Mouse (Mus musculus) kidney, embryonic 16.5 days (tissue): ENCODE measurements around the gene Tceal9. TPM values are rescaled to one million over a fixed set of nuclear protein-coding genes. Genes with fewer than 3 reads are reported as not detected.
"Not testable (repeated sequence)": the region's sequence is repeated elsewhere in the genome, so short reads cannot be mapped to it uniquely, and the experiment has no call there.

Experiments
- ATAC-seq: fragments of 200-750 bp; cut with Nextera tagmentation; 2 replicates; pipeline ENCODE4 v1.8.0; 2017; ENCODE audit warnings: moderate TSS enrichment; ENCODE audit not compliant: low FRiP score, low TSS enrichment
- H3K27ac ChIP-seq: fragments of 300-500 bp; sonication (generic); 2 replicates; pipeline ENCODE4 v1.5.1; 2014; ENCODE audit warnings: low read length
- H3K27me3 ChIP-seq: fragments of 300-500 bp; sonication (generic); 2 replicates; pipeline ENCODE4 v1.6.1; 2014; ENCODE audit warnings: low read length, control low read depth, mixed read lengths; ENCODE audit not compliant: insufficient read depth
- H3K36me3 ChIP-seq: fragments of 300-500 bp; sonication (generic); 2 replicates; pipeline ENCODE4 v1.6.1; 2014; ENCODE audit warnings: low read length, control low read depth, mixed read lengths; ENCODE audit not compliant: insufficient read depth
- H3K4me1 ChIP-seq: fragments of 300-500 bp; sonication (generic); 2 replicates; pipeline ENCODE4 v1.6.1; 2014; ENCODE audit warnings: low read length, control low read depth, mixed read lengths; ENCODE audit not compliant: insufficient read depth
- H3K4me2 ChIP-seq: fragments of 300-500 bp; sonication (generic); replicated peaks from 2 replicates; pipeline ENCODE4 v1.6.1; 2014; ENCODE audit warnings: low read depth, low read length
- H3K4me3 ChIP-seq: fragments of 300-500 bp; sonication (generic); 2 replicates; pipeline ENCODE4 v1.5.1; 2014; ENCODE audit warnings: mild to moderate bottlenecking, low read length
- H3K9ac ChIP-seq: fragments of 300-500 bp; sonication (generic); replicated peaks from 2 replicates; pipeline ENCODE4 v1.6.1; 2014; ENCODE audit warnings: low read length
- H3K9me3 ChIP-seq: fragments of 300-500 bp; sonication (generic); 2 replicates; pipeline ENCODE4 v1.6.1; 2016; ENCODE audit warnings: low read length, control low read depth
- WGBS: fragments of 180-500 bp; shearing (Covaris S2); extraction: QIAGEN DNeasy Blood & Tissue Kit; methylation state at CpG from one replicate; pipeline ENCODE4 v1.1.7; 2014; 5-methylcytosine and 5-hydroxymethylcytosine counted together
- polyA plus RNA-seq: library from polyadenylated mRNA; unstranded; fragments of >200 nt; fragmentation: Nextera tagmentation; extraction: Ambion mirVana; gene quantifications from 2 replicates; pipeline ENCODE4 v1.2.1, GENCODE M21; 2015

Tceal9 gene
- 471 and 473 TPM in 2 replicates for polyA plus RNA-seq

GRCm38 (mm10) chrX:136244574-136245229, at the start of gene Tceal9:
Gene Tceal9 (plus strand): TSS chrX:136245079.
- ATAC-seq, result peak; percentile 95
- 17% methylated on average over 20 of the region's 20 CpGs for WGBS
- Histone ChIP-seq H3K9ac (peak within 1 kb of the TSS; percentile 84), H3K4me1 (no peaks in the 10 kb centered on the region), H3K9me3 (no peaks in the 10 kb centered on the region), H3K27me3 (peaks cover 5% of the 10 kb centered on the region; the same call in 1 of the 2 replicates), H3K4me3 (peak within 1 kb of the TSS; percentile 67), H3K36me3 (peaks cover 7% of the 10 kb centered on the region; the same call in 1 of the 2 replicates), H3K27ac (peak within 1 kb of the TSS; percentile 85), H3K4me2 (peak within 1 kb of the TSS; percentile 47)

DNA sequence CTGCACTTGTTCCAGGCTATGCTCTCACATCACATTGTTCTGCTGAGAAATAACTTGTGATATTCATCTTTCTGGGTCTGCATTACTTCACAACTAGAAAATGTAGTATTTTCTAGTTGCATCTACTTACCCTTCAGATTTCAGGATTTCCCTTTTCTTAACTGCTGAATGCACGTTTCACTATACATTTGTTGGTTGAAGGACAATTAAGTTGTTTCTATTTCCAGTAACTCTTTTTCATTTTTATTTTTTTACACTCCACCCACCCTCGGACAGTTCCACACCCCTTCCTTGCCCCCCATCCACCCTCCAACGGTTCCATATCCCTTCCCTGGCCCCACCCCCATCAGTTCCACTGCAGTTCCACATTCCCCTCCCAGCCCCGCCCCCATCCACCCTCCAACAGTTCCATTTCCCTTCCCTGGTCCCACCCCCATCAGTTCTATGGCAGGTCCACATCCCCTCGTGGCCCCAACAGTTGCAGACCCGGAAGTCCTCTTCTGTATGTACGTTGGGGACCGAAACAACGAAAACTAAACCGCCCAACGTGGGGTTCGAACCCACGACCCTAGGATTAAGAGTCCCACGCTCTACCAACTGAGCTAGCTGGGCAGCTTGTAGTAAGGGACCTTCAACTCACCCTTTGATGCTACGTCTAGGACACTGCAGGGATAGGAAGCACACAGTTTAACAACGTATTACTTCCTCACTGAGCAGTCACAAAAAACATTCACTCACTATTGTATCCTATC, 49.5 kb upstream of the Tceal9 start:
- Histone ChIP-seq H3K4me3 (no peak overlapping the region), H3K9ac (no peak overlapping the region), H3K9me3 (0 out of 2 replicates have a peak, but pooled peaks cover 2% of the 10 kb centered on the region), H3K4me1 (no peaks in the 10 kb centered on the region), H3K27ac (no peak overlapping the region), H3K27me3 (peaks cover 4% of the 10 kb centered on the region; the same call in 1 of the 2 replicates), H3K4me2 (no peak overlapping the region), H3K36me3 (no peaks in the 10 kb centered on the region)
- 77% methylated on average over 16 of the region's 16 CpGs for WGBS
- ATAC-seq, result no peak

- ATAC-seq, result no peak
- no peak overlapping the region for H3K4me3 ChIP-seq
- 50% methylated on average over 1 of the region's 1 CpGs for WGBS
- no peaks in the 10 kb centered on the region for H3K4me1 ChIP-seq
- 0 out of 2 replicates have a peak, but pooled peaks cover 2% of the 10 kb centered on the region for H3K9me3 ChIP-seq
- H3K9ac ChIP-seq, result no peak overlapping the region
- H3K27me3 ChIP-seq, result peaks cover 7% of the 10 kb centered on the region; the same call in 1 of the 2 replicates
- H3K4me2 ChIP-seq, result no peak overlapping the region
- no peak overlapping the region for H3K27ac ChIP-seq
- H3K36me3 ChIP-seq, result no peaks in the 10 kb centered on the region
These were observed 48.0 kb upstream of the Tceal9 start for GRCm38 (mm10) chrX:136196873-136197272.

- H3K9ac ChIP-seq, result 0 out of 2 replicates have a peak overlapping the region, but pooled peaks have one; percentile 38
- 35% methylated on average over 7 of the region's 7 CpGs for WGBS
- H3K27me3 ChIP-seq, result peaks cover 9% of the 10 kb centered on the region
- no peaks in the 10 kb centered on the region for H3K36me3 ChIP-seq
- H3K4me2 ChIP-seq, result peak overlapping the region; percentile 56
- H3K27ac ChIP-seq, result no peak overlapping the region
- H3K4me3 ChIP-seq, result peak overlapping the region; percentile 42
- ATAC-seq, result no peak
- H3K4me1 ChIP-seq, result no peaks in the 10 kb centered on the region
- H3K9me3 ChIP-seq, result no peaks in the 10 kb centered on the region
These were observed 41.6 kb upstream of the Tceal9 start for GRCm38 (mm10) chrX:136203257-136203656.

DNA sequence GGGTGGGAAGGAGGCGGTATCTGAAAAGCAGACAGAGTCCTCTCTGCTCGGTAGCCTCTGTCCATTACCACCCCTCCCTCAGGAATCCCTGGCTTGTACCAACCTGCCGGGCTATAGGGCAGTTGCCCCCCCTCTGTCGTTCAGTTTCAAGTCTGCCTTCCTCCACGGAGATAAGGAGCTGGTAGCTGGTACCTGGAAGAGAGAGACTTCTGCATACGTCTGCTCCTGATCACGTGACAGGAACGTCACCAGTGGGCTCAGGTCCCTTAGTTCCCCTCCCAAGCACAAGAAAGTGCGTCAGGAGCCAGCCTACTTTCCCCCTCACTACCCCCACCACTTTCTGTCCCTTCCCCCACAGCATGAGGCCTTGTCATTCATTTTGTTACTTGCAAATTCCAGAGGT, 41.2 kb upstream of the Tceal9 start, which contains the start of gene Tceal5:
TSS of gene Tceal5 (minus strand) at position 213 of the 403 bp plus-strand sequence.
- peak within 1 kb of the TSS; percentile 56 for H3K4me2 ChIP-seq
- H3K9me3 ChIP-seq, result no peaks in the 10 kb centered on the region
- H3K4me1 ChIP-seq, result no peaks in the 10 kb centered on the region
- peaks cover 9% of the 10 kb centered on the region for H3K27me3 ChIP-seq
- no peak within 1 kb of the TSS for H3K27ac ChIP-seq
- 0 out of 2 replicates have a peak within 1 kb of the TSS, but pooled peaks have one; percentile 38 for H3K9ac ChIP-seq
- peak within 1 kb of the TSS; percentile 42 for H3K4me3 ChIP-seq
- no peaks in the 10 kb centered on the region for H3K36me3 ChIP-seq
- ATAC-seq, result peak; percentile 54; the same call in 1 of the 2 replicates
- 31% methylated on average over 9 of the region's 9 CpGs for WGBS

GRCm38 (mm10) chrX:136204406-136204805, 40.5 kb upstream of the Tceal9 start:
- no peak for ATAC-seq
- Histone ChIP-seq H3K27me3 (peaks cover 9% of the 10 kb centered on the region), H3K9ac (no peak overlapping the region), H3K36me3 (no peaks in the 10 kb centered on the region), H3K27ac (no peak overlapping the region), H3K4me1 (no peaks in the 10 kb centered on the region), H3K4me3 (no peak overlapping the region), H3K9me3 (no peaks in the 10 kb centered on the region), H3K4me2 (no peak overlapping the region)
- 78% methylated on average over 6 of the region's 6 CpGs for WGBS

DNA sequence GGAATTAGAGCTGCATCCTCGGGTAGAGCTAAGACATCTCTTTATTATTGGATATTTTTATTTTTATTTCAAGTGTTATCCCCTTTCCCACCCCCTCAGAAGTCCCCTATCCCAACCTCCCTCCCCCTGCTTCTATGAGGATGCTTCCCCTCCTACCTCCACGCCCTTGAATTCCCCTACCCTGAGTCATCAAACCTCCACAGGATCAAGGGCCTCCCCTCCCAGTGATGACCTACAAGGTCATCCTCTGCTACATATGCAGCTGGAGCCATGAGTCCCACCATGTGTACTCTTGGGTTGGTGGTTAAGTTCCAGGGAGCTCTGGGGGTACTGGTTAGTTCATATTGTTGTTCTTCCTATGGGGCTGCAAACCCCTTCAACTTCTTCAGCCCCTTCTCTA, 31.5 kb upstream of the Tceal9 start:
- no peaks in the 10 kb centered on the region for H3K36me3 ChIP-seq
- ATAC-seq, result no peak
- 69% methylated on average over 2 of the region's 2 CpGs for WGBS
- no peak overlapping the region for H3K9ac ChIP-seq
- H3K4me2 ChIP-seq, result no peak overlapping the region
- H3K4me1 ChIP-seq, result no peaks in the 10 kb centered on the region
- no peak overlapping the region for H3K4me3 ChIP-seq
- H3K9me3 ChIP-seq, result no peaks in the 10 kb centered on the region
- H3K27me3 ChIP-seq, result 0 out of 2 replicates have a peak, but pooled peaks cover 4% of the 10 kb centered on the region
- H3K27ac ChIP-seq, result no peak overlapping the region

DNA sequence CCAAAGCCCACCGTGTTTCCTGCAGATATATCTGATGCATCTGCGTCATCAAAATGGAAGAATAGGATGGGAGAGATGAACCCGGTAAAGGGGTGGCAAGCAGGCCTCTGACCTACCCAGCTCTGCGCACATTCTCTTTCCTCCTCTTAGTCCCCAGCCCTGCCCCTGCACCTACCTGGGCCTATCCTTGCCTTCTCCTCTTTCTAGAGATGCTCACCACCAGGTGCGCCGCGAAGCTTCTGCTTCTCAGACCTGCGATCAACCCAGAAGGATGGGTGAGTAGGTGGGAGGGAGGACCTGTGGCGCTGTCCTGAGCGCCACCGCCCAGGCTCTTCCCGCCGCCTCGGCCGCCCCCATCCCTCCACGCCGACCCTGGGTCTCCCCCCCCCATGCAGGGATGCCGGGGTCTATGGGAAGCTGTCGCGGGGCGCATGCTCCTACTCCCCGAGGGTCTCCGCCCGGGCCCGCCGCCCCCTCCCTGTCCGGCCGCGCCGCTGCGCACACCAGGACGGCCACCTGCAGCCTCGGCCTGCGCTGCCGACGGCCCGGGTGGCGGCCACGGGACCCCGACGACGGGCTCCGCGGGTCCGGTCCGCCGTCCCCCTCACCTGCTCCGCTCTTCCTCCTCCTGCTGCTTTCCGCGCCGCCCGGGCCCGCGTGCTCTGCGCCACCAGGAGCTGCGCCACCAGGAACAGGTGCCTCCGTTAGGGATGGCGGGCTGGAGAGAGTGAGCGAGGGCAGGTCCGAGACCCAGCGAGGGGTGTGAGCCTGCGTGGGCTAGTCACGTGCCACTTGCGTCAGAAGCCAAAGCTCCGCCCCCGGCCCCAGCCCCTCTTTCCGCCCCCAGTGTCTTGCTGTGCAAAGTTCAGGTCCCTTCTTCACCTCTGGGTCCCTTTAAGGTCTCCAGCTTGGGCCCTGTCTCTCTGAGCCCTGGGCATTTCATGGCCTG, 29.9 kb upstream of the Tceal9 start, which contains the start of the genes Tceal7 and Bex1:
TSS of gene Tceal7 (plus strand) at position 51 of the 949 bp plus-strand sequence.
TSS of gene Bex1 (minus strand) at position 785 of the 949 bp plus-strand sequence.
- not testable (repeated sequence) for H3K9me3 ChIP-seq, H3K9ac ChIP-seq, H3K27me3 ChIP-seq, H3K36me3 ChIP-seq, H3K4me1 ChIP-seq, H3K27ac ChIP-seq
- peak within 1 kb of the TSS; percentile 40 for H3K4me3 ChIP-seq
- peak; percentile 93 for ATAC-seq
- 42% methylated on average over 9 of the region's 67 CpGs for WGBS
- peak within 1 kb of the TSS; percentile 44 for H3K4me2 ChIP-seq

DNA sequence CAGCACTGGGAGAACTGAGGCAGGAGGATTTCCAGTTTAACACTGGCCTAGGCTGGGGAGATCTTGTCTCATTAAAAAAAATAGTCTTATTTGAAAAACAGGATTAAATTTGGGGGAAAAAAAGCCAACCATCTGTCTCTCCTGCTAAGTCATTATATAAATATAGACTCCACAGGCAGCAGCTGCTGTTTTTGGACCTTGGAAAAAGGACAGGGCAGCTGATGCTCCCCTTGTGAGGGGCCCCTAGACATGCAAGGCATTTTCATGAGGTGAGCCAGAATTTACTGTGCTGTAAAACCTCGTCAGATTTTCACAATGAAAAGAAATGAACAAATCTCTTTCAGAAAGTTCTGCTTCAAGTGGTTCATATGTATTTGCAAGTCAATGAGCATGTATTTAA, 28.6 kb upstream of the Tceal9 start:
- 52% methylated on average over 1 of the region's 1 CpGs for WGBS
- H3K4me1 ChIP-seq, result no peaks in the 10 kb centered on the region
- H3K4me3 ChIP-seq, result no peak overlapping the region
- H3K27ac ChIP-seq, result no peak overlapping the region
- H3K9ac ChIP-seq, result no peak overlapping the region
- no peaks in the 10 kb centered on the region for H3K36me3 ChIP-seq
- peaks cover 7% of the 10 kb centered on the region; the same call in 1 of the 2 replicates for H3K27me3 ChIP-seq
- no peak overlapping the region for H3K4me2 ChIP-seq
- no peak for ATAC-seq
- H3K9me3 ChIP-seq, result no peaks in the 10 kb centered on the region
